Mouse (Mus musculus): ENCODE measurements around the gene Tspan12. TPM values are rescaled to one million over a fixed set of nuclear protein-coding genes. Genes with fewer than 3 reads are reported as not detected.
A peak's percentile ranks its signal among the peaks of the same experiment; 100 is the strongest.
"Not testable (repeated sequence)": the region's sequence is repeated elsewhere in the genome, so short reads cannot be mapped to it uniquely, and the experiment has no call there.

Tspan12 gene
- polyA plus RNA-seq (2012; rRNA removed): 17.0 and 25.4 TPM in 2 replicates

GRCm38 (mm10) chr6:21852344-21852785 is at the start of gene Tspan12:
Gene Tspan12, minus strand, starts transcription at chr6:21852515.
- WGBS: 4% methylated on average over 13 of the region's 13 CpGs
- Histone ChIP-seq H3K4me1 (ENCODE audit: control insufficient read depth, insufficient read depth, low read length) (peaks cover 4% of the 10 kb centered on the region; the same call in 1 of the 2 replicates), H3K4me3 (replicated peaks; ENCODE audit: extremely low read depth, low read depth, low read length) (peak within 1 kb of the TSS; percentile 85)
- no peak for TF ChIP-seq CTCF (IDR thresholded peaks at IDR 0.05; ENCODE audit: insufficient read depth, low read length)
- no peak for TF ChIP-seq POLR2A (IDR thresholded peaks at IDR 0.05; ENCODE audit: borderline replicate concordance, extremely low read depth, low read depth, low read length)
- peak; percentile 74 for DNase-seq

DNA sequence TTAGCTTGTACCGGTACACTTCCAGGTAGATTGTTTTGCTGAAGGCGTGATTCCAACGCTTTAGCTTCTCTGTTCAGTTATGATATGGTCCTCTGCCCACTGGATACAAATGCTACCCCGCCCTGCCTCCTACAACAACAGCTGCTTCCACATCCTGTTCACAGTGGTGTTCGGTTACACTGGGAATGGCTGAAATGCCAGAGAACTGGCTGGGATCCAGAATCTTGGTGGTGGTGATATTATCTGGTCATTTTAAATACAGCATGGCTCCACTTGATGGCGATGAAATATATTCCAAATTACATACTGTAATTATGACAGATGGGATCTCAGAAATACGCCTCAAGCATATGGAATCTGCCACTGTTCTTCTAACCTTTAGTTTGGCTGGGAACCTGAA is 42.1 kb upstream of the Tspan12 start:
- no peaks in the 10 kb centered on the region for H3K4me1 ChIP-seq (ENCODE audit: control insufficient read depth, insufficient read depth, low read length)
- no peak overlapping the region for H3K4me3 ChIP-seq (replicated peaks; ENCODE audit: extremely low read depth, low read depth, low read length)
- WGBS: 36% methylated on average over 7 of the region's 7 CpGs
- TF ChIP-seq CTCF (IDR thresholded peaks at IDR 0.05; ENCODE audit: insufficient read depth, low read length) (no peak), POLR2A (IDR thresholded peaks at IDR 0.05; ENCODE audit: borderline replicate concordance, extremely low read depth, low read depth, low read length) (no peak)
- peak; percentile 4 for DNase-seq

DNA sequence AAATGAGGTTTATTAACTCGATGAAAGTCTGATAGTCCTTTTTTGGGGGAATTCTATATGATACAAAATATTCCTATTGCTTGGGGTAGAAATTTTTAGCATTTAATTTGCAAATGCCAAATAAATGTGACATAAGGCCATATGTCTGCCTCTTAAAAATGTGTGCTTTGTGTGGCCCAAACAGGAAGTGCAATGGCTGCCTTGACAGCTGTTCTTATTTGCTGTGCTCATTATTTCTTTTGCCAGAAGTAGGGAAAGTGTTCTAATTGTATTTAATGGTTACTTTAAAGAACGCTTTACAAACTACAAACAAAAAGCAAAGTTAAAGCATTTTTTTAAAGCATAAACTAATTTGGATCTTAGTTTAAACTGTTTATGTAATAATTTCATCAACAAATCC is 36.8 kb upstream of the Tspan12 start:
- Histone ChIP-seq H3K4me3 (replicated peaks; ENCODE audit: extremely low read depth, low read depth, low read length) (no peak overlapping the region), H3K4me1 (ENCODE audit: control insufficient read depth, insufficient read depth, low read length) (no peaks in the 10 kb centered on the region)
- WGBS: 66% methylated on average over 2 of the region's 2 CpGs
- no peak for DNase-seq
- TF ChIP-seq POLR2A (IDR thresholded peaks at IDR 0.05; ENCODE audit: borderline replicate concordance, extremely low read depth, low read depth, low read length) (no peak), CTCF (IDR thresholded peaks at IDR 0.05; ENCODE audit: insufficient read depth, low read length) (no peak)

- H3K4me1 ChIP-seq (ENCODE audit: control insufficient read depth, insufficient read depth, low read length); DNase-seq; H3K4me3 ChIP-seq (replicated peaks; ENCODE audit: extremely low read depth, low read depth, low read length): not testable (repeated sequence)
Measured at GRCm38 (mm10) chr6:21887971-21888370, 35.7 kb upstream of the Tspan12 start.

- TF ChIP-seq POLR2A (IDR thresholded peaks at IDR 0.05; ENCODE audit: borderline replicate concordance, extremely low read depth, low read depth, low read length) (no peak), CTCF (IDR thresholded peaks at IDR 0.05; ENCODE audit: insufficient read depth, low read length) (no peak)
- WGBS: 51% methylated on average over 6 of the region's 6 CpGs
- H3K4me1 ChIP-seq (ENCODE audit: control insufficient read depth, insufficient read depth, low read length): no peaks in the 10 kb centered on the region
- DNase-seq: no peak
- H3K4me3 ChIP-seq (replicated peaks; ENCODE audit: extremely low read depth, low read depth, low read length): no peak overlapping the region
Measured at GRCm38 (mm10) chr6:21879496-21879895, 27.2 kb upstream of the Tspan12 start.

- WGBS: 26% methylated on average over 1 of the region's 1 CpGs
- TF ChIP-seq POLR2A (IDR thresholded peaks at IDR 0.05; ENCODE audit: borderline replicate concordance, extremely low read depth, low read depth, low read length): no peak
- no peak for TF ChIP-seq CTCF (IDR thresholded peaks at IDR 0.05; ENCODE audit: insufficient read depth, low read length)
- no peak for DNase-seq
- Histone ChIP-seq H3K4me3 (replicated peaks; ENCODE audit: extremely low read depth, low read depth, low read length) (no peak overlapping the region), H3K4me1 (ENCODE audit: control insufficient read depth, insufficient read depth, low read length) (no peaks in the 10 kb centered on the region)
Measured at GRCm38 (mm10) chr6:21867310-21867709, 15.0 kb upstream of the Tspan12 start.

DNA sequence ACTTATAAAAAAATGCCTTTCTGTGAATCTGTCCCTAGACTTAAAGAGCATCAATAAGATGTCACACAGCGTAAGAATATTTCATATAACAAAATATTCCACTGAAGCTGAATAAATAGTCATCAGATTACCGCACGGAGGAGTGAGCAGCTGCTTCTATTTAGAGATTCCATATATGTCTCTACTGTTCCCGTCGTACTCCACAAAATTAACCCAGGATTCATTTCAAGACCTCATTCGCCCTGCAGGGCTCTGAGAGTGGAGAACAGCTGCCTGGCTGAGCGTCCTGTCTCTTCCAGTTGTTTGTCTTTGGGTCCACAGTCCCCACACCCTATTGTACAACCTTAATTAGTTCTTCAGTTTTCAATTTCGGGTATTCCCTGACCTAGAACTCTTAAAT is 11.9 kb upstream of the Tspan12 start:
- Histone ChIP-seq H3K4me3 (replicated peaks; ENCODE audit: extremely low read depth, low read depth, low read length) (no peak overlapping the region), H3K4me1 (ENCODE audit: control insufficient read depth, insufficient read depth, low read length) (no peaks in the 10 kb centered on the region)
- TF ChIP-seq POLR2A (IDR thresholded peaks at IDR 0.05; ENCODE audit: borderline replicate concordance, extremely low read depth, low read depth, low read length) (no peak), CTCF (IDR thresholded peaks at IDR 0.05; ENCODE audit: insufficient read depth, low read length) (no peak)
- WGBS: 52% methylated on average over 8 of the region's 8 CpGs
- DNase-seq: no peak

- Histone ChIP-seq H3K4me3 (replicated peaks; ENCODE audit: extremely low read depth, low read depth, low read length) (no peak overlapping the region), H3K4me1 (ENCODE audit: control insufficient read depth, insufficient read depth, low read length) (no peaks in the 10 kb centered on the region)
- TF ChIP-seq CTCF (IDR thresholded peaks at IDR 0.05; ENCODE audit: insufficient read depth, low read length) (no peak), POLR2A (IDR thresholded peaks at IDR 0.05; ENCODE audit: borderline replicate concordance, extremely low read depth, low read depth, low read length) (no peak)
- 14% methylated on average over 1 of the region's 1 CpGs for WGBS
- DNase-seq: no peak
Measured at GRCm38 (mm10) chr6:21863561-21863960, 11.2 kb upstream of the Tspan12 start.

GRCm38 (mm10) chr6:21861316-21861715 is 9.0 kb upstream of the Tspan12 start:
- no peak for DNase-seq
- H3K4me3 ChIP-seq (replicated peaks; ENCODE audit: extremely low read depth, low read depth, low read length): no peak overlapping the region
- no peaks in the 10 kb centered on the region for H3K4me1 ChIP-seq (ENCODE audit: control insufficient read depth, insufficient read depth, low read length)
- TF ChIP-seq CTCF (IDR thresholded peaks at IDR 0.05; ENCODE audit: insufficient read depth, low read length): no peak
- no peak for TF ChIP-seq POLR2A (IDR thresholded peaks at IDR 0.05; ENCODE audit: borderline replicate concordance, extremely low read depth, low read depth, low read length)
- 81% methylated on average over 2 of the region's 2 CpGs for WGBS

DNA sequence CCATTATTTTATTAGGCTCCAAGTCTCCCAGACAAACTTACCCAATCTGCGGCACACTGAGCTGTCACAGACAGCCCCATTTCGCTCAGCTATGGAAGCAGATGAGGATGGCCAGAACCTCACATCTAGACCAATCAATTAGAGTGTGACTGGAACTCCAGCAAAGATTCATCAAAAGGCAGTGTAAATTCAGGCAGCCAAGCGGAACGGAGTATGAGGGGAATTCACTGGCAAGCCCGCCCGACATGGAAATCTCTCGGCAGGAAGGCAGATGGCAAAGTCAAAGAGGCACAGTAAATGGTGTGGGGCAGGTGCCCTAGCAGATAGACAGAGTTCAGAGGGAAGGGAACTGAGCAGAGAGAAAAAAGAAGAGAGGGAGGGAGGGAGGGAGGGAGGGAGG is 5.5 kb upstream of the Tspan12 start:
- no peak for DNase-seq
- TF ChIP-seq POLR2A (IDR thresholded peaks at IDR 0.05; ENCODE audit: borderline replicate concordance, extremely low read depth, low read depth, low read length) (no peak), CTCF (IDR thresholded peaks at IDR 0.05; ENCODE audit: insufficient read depth, low read length) (no peak)
- Histone ChIP-seq H3K4me1 (ENCODE audit: control insufficient read depth, insufficient read depth, low read length) (peaks cover 4% of the 10 kb centered on the region; the same call in 1 of the 2 replicates), H3K4me3 (replicated peaks; ENCODE audit: extremely low read depth, low read depth, low read length) (no peak overlapping the region)
- WGBS: 47% methylated on average over 7 of the region's 7 CpGs

All from lung, adult 2 months (tissue).